Mouse (Mus musculus) cortical plate, adult 2 months (tissue): ENCODE data around the gene Tesk2.

Source experiments
- CTCF ChIP-seq: fragments of 200-500 bp; IDR thresholded peaks from 2 replicates; pipeline ENCODE4 v1.5.1; 2011; ENCODE audit warnings: mild to moderate bottlenecking, control low read depth, low read length; ENCODE audit not compliant: insufficient read depth; ENCODE audit errors: extremely low read depth
- POLR2A ChIP-seq: fragments of 200-500 bp; IDR thresholded peaks from 2 replicates; pipeline ENCODE4 v1.6.1; 2011; ENCODE audit warnings: mild to moderate bottlenecking, low read length, control low read depth; ENCODE audit not compliant: insufficient read depth; ENCODE audit errors: extremely low read depth

GRCm38 (mm10) chr4:116854286-116854685, 133.5 kb downstream of the Tesk2 start:
- no peak for TF ChIP-seq CTCF
- no peak for TF ChIP-seq POLR2A
